Mouse (Mus musculus) left cerebral cortex, adult 9 months (tissue): ENCODE data around the gene Ap2b1.
A peak's percentile ranks its signal among the peaks of the same experiment; 100 is the strongest.

Source experiments
- DNase-seq, 2 experiments: peaks; one replicate each; pipeline ENCODE4 v3.0.0; 2022; ENCODE audit warnings: low spot score in 2 of 2

The Ap2b1 gene

DNA sequence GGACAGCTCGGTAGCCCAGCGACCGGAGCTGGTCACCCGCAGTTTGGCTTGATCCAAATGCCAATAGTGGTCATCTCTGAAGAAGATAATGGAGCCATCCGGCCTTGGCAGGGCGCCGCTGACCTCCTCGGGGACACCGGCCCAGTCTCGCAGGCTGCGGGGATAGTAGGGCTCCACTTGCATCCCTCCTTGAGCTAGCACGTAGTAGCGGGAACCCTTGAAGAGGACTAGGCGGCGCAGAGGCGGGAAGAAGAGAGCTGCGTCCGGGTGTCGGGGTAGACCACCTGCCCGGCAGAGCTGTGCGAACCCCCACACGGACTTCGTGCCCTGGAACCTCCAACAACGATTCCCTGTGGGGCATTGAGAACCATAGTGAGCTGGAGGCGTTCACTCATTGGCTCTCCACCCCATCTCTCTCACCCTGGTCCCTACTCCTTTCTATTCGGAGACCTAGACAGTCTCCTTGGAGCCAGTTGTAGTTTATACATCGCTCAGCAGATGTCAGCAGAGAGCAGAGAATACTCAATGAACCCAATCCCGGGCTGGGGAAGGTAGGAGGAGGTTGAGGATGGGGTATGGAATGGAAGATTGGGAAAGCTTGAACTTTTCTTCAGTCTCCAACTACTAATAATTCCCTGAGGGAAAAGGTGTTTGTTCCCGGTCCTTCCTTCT is 143.9 kb downstream of the Ap2b1 start:
- DNase-seq = peak in 1 of 2 experiments; percentile 87

- no peak for DNase-seq
Measured at GRCm38 (mm10) chr11:83443824-83444223, 145.0 kb downstream of the Ap2b1 start.

DNA sequence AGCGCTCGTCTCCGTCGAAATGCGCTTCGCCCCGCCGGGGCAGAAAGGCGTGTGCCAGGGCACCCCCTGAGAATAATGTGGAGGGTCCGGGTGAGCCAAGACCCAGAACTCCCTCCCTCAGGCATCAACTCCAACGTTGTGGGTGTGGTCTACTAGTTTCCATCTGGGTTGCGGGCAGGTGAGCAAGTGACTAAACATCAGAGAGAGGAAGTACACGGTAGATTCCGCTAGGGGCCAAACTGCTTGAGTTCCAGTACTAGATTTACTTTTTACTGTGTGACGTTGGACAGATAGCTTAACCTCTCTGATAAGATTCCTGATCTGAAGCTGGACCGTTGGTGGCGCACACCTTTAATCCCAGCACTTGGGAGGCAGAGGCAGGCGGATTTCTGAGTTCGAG is 146.2 kb downstream of the Ap2b1 start:
- DNase-seq = no peak

DNA sequence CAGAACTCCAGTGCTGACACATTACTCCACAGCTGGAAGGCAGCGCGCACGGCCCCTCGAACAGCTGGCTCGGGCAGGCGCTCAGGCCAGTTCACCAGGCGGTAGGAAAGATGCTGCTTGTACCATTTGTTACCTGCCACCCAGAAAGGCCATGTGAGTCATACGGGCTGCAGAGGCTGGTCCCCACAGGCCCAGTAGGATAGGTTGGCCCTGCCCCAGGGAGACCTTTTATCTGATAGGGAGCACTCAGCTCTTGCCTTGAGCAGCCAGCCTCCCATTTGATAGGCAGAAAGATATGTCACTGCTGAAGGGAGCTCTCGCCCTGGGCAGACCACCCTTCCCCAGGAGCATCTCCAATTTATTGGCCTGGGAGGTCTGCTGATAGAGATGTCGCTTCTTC is 148.8 kb downstream of the Ap2b1 start:
- DNase-seq = no peak

DNA sequence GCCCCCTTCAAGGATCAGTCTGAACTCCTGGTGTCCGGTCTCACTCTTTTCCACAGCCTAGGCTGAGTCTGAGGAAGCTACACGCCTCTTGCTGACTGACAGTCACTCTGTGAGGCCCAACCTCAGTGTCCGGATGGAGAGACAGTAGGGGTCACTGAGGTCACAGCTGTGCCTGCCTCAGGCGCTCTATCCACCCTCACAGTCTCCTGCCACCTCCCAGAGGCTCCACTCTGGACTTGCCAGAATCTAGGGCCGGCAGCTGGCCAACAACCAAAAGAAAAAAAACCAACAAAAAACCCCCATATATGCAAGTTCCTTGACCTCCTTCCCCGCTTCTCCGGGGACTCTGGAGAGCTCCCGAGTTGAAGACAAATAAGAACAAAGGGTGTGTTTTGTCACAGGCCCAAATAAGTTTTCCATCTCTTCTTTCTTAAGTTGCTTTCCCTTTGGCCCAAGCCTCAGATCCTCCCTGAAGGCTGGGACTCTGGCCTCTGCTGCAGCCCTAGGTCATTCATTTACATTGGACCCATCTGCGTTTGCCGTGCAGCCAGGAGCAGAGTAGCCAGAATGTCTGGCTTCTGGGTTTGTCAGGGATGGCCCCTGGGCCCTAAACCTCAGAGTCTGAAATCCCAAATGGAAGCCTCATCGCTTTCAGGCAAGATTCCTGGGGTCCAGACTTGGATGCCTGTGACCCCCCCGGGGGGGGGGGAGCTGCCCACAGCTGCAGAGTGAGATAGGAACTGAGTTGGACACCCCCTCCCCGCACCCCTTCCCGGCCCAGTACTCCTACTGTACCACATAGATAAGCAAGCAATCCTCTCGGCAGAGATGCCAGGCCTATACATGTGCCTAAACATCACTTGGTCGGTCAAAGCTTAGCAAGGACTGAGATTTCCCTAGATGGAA is 149.4 kb downstream of the Ap2b1 start:
- DNase-seq = no peak

DNA sequence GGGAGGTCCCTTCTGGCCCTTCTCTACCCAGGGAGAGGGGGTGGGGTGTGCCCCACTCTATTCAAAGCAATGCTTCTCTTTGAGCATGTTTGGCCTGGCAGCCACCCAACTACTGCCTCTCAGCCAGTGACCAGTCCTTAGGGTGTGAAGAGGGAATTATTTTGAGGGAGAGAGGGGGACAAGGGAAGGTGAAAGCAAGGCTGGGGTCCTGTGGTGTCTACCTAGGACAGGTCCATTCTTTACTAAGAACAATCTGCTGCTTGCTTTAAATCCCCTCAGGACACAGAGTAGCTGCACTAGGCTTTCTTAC is 150.1 kb downstream of the Ap2b1 start:
- DNase-seq = no peak

GRCm38 (mm10) chr11:83449298-83449697 is 150.5 kb downstream of the Ap2b1 start:
- DNase-seq = no peak

DNA sequence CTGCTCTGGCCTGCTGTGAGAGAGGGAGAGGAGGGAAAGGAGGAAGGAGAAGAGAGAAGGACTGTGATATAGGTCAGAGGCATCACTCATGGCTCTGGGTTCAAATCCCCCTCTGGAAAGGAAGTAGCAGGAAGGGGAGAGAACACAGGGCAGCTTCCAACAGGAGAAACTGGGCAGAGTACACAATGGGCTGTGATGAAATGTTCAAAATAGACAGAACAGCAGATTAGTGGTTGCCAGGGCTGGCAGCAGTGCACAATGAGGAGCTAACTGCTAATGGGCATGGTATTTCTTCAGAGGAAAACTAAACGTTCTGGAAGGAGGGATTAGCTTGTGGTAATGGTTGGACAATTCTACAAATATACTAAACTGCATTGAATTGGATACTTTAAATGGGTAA is 151.7 kb downstream of the Ap2b1 start:
- no peak for DNase-seq

DNA sequence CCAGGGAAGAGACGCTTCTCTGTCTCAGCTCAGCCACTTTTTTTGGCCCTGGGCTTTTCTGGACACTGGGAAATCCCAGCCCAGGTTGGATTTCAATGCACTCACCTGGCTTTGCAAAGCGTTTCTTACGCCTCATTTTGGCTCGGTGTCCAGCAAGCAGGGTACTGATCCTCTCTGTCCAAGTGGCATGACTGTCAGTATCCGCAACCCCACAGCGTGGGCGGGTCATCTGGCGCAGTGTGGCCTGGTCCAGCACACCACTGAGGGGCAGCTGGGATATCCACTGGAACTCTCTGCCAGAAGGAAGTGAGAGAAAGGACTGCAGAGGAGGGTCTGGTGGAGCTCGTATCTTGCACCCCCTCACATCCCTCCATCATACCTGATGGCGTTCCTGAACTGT is 152.5 kb downstream of the Ap2b1 start:
- DNase-seq = no peak

DNA sequence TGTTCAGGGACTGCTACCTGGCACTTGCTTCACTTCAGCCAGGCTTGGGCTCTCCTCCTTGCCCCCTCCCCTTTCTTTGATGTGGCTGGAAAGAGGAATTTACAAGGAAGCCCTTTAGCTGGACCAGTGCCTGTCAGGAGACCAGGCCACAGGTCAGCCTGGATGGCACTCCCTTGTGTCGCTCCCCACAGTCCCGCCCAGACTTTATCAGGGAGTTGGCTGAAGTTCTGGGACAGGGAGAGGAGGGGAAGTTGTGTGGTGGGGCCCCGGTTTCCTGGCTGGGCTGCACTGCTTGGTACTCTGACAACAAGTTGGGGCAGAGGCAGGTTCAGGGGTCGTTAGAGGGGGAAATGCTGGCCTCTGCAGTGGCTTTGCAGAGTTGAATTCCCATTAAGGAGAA is 155.7 kb downstream of the Ap2b1 start:
- DNase-seq = no peak
